Mouse (Mus musculus) CH12.LX (cell line): Measurements from ENCODE around the gene Hebp1.

ENCODE experiments used
- CTCF ChIP-seq, 2 experiments: IDR thresholded peaks in 1 of 2; conservative IDR thresholded peaks in 1 of 2; 2 replicates each; pipeline ENCODE4 v1.5.1; 2011 to 2012; ENCODE audit warnings: low read depth in 2 of 2, low read length in 2 of 2, improper control_type of control experiment in 1 of 2, inconsistent platforms in 1 of 2, mild to moderate bottlenecking in 1 of 2, moderate library complexity in 1 of 2
- TCF12 ChIP-seq: IDR thresholded peaks from 2 replicates; pipeline ENCODE4 v1.6.1; 2014; ENCODE audit warnings: low read depth, mild to moderate bottlenecking, inconsistent platforms, low read length, improper control_type of control experiment

DNA sequence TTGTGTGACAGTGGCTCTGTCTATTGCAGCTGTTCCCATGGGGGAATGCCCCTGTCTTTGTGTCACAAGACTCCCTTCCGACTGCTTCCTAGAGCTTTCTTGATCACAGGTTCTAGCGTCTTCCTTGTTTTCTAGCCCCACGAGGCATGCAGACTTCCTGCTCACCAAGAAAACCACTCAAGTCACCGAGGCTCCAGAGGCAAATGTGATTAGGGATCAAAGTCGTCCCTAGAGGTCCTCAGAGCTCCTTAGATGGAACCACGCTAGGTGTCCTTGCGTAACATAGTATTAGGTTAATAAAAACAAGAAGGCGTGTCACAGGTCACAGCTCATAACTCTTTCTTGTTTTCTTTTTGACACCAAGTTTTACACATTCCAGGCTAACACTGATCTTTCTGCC lies 13.9 kb downstream of the Hebp1 start:
- TF ChIP-seq CTCF (conservative IDR thresholded peaks at IDR 0.05 in 1 of 2, IDR thresholded peaks at IDR 0.05 in 1 of 2; ENCODE audit: low read depth in 2 of 2, low read length in 2 of 2) = peak in 1 of 2 experiments; percentile 45; a peak in 2 of 4 replicates
- TF ChIP-seq TCF12 = no peak
